Mouse (Mus musculus) yolk sac, embryonic 10.5 days (tissue): ENCODE measurements around the gene Jmjd1c.

Source experiments
- DNase-seq: peaks from one replicate; pipeline ENCODE4 v3.0.0-alpha.2; 2017; ENCODE audit warnings: low spot score

Gene Jmjd1c

DNA sequence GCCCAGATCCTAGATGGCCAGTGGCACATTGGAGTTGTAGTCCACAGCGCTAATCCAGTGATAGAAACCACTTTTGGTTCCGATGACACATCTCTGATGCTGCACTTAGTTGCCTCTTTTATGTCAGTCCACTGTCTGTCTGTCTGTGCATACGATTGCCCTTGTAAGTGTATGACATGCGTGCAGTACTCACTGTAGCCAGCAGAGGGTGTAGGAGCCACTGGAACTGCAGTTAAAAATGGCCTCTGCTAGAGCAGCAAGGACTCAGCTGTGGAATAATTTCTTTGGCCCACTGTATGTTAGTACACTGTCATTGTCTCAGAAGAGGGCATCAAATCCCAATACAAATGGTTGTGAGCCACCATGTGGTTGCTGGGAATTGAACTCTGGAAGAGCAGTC, 151.2 kb downstream of the Jmjd1c start:
- DNase-seq: no peak

GRCm38 (mm10) chr10:67249486-67249885, 153.6 kb downstream of the Jmjd1c start:
- DNase-seq: no peak

GRCm38 (mm10) chr10:67250846-67251245, 154.9 kb downstream of the Jmjd1c start:
- no peak for DNase-seq

- DNase-seq: no peak
These were observed 156.4 kb downstream of the Jmjd1c start for GRCm38 (mm10) chr10:67252353-67252752.

DNA sequence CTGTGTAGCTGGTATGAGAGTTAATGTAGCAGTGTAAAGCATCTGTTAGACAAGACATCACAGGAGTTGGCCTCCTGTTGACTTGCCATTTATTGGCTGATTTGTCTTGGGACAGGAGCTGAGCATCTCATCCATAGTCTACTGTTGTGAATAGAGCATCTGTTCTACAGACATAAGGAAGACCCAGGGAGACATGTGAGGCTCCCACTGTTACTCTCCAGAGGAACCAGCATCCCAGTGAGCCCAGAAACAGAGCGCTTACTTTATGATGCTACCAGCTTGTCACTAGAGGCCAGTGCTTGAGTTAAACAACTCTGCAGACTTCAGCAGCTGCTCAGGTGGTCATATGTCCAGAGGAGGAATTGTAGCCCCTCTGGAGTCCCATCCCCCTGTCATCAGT, 157.2 kb downstream of the Jmjd1c start:
- no peak for DNase-seq

GRCm38 (mm10) chr10:67264852-67265251, 168.9 kb downstream of the Jmjd1c start:
- peak; percentile 17 for DNase-seq

- no peak for DNase-seq
These were observed 180.0 kb downstream of the Jmjd1c start for GRCm38 (mm10) chr10:67275916-67276315.

GRCm38 (mm10) chr10:67281852-67282251, 185.9 kb downstream of the Jmjd1c start:
- DNase-seq: no peak

DNA sequence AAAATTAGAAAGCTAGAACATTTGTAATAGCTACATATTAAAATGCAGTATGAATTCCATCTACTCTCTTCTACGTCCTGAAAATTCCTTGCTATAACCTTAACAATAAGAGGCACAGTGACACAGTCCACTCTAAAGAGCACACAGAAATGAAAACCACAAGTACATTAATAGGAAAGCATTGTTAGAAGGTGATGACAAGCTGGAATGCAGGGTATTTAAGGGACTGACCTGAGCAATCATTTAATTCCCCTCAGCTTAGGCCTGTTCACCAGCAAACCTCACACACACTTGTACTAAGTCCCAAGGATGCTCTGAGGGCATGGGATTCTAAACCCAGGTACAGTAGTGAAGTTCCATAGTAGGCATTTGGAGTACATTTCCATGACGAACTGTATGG, 186.6 kb downstream of the Jmjd1c start:
- no peak for DNase-seq

DNA sequence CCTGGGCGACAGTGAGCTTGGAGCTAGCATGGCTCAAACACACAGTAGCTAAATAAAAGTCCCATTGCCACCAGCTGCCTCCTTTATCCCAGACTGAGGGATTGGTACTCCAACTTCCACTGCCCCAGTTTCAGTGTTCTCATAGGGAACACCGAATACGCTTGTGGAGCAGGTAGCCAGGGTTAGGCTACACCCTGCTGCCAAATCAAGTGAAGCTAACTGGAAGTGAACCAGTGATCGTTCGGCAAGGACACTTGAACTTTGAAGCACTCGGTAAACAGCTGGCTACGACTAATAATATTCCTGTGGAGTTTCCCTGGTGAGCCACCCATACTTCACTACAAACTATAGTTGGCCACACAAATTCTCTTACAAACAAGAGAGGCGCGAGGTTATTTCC, 187.6 kb downstream of the Jmjd1c start:
- DNase-seq: no peak

- no peak for DNase-seq
These were observed 188.4 kb downstream of the Jmjd1c start for GRCm38 (mm10) chr10:67284311-67284710.

- DNase-seq: peak; percentile 21
These were observed 188.8 kb downstream of the Jmjd1c start for GRCm38 (mm10) chr10:67284761-67285175.

DNA sequence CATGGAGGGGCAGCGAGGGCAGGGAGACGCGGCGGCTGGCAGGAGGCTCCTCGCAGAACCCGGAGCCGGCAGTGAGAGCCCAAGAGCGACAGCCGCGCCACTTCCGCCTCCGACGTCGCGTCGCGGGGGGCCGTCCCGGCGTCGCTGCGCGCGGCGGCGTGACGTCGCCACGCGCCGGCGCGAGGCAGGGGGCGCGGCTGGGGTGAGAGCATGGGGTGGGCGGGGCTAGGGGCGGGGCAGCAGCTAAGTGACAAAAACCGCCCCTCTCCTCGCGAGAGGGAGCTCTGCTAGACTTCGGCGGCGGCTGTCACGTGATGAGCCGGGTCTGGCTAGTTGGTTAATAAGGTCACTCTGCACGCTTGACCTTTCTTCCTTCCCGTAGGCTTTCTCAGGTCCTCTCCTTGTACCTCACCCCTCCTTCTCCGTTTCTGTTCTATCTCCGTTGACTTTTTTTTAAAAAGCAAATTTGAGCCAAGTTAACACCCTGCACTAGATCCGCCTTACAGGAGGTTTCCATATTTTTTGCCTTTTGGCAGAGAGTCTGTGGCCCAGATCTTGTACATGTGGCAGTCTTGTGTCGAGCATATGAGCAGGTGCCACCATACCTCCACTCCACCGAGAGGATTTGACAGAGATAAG, 189.4 kb downstream of the Jmjd1c start, which contains the start of gene Nrbf2:
TSS of gene Nrbf2 (minus strand) at position 130 of the 639 bp plus-strand sequence.
- peak; percentile 94 for DNase-seq

DNA sequence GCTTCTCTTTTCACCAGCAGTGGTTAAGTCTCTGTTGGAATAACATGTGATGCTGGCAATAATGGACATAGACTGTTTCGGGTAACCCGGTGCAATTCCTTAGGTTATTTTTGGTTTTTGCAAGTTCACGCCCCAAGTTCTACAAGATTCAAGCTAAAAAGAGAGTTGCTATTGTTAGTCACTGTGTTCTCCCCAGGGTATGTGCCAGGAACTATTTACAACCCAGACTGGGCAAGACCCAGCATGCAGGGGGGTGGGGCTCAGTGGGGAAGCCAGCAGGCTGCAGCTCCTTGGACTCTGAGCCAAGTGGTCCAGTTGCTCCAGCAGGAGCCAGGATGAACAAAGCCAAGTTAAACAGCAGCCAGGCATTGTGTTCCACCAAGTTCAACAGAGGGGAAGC, 192.0 kb downstream of the Jmjd1c start:
- DNase-seq: peak; percentile 9

DNA sequence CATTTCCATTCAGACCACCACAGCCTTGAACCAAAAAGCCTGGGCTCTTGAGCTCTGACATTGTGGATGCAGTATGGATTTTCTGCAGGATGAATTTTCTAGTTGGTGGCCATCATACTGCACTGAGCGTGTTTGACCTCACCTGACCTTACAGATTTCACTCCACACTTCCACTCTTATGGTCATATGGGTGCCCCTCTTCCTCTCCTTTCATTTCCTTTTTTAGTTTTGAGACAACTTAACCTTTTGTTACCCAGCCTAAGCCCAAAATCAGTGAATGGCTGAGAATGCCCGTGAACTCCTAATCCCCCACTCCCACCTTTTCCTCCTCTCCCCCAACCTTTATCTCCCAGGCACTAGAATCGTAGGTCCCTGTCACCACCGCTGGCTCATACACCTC, 194.7 kb downstream of the Jmjd1c start:
- no peak for DNase-seq

- DNase-seq: no peak
These were observed 195.2 kb downstream of the Jmjd1c start for GRCm38 (mm10) chr10:67291087-67291486.

GRCm38 (mm10) chr10:67295331-67295730, 199.4 kb downstream of the Jmjd1c start:
- no peak for DNase-seq

GRCm38 (mm10) chr10:67295938-67296466, 200.1 kb downstream of the Jmjd1c start:
- DNase-seq: no peak

DNA sequence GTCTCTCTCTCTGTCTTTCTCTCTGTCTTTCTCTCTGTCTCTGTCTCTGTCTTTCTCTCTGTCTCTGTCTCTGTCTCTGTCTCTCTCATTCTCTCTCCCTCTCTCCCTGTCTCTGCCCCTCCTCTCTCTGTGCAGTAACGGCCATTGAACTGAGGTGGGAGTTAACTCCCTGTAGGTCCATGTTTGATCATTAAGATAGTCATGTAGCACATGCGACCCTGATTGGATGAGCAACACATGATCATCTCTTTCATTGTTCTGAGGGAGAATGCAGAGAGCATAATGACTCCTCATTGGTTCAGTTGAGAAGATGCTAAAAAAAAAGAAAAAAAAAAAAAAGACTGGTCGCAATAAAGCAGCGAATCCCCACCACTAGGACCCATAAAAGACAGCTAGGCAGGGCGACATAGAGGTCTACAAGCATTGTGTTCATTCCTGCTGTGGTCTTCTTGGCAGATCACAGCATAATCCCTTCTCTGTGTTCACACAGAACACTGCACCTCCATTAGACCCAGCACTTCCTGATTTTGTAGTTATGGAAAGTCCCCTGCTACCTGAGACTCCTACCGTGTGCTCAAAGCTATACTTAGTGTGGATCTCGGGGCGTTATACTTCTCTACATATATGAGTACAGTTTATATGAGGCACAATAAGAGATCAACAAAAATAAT, 200.7 kb downstream of the Jmjd1c start:
- no peak for DNase-seq

DNA sequence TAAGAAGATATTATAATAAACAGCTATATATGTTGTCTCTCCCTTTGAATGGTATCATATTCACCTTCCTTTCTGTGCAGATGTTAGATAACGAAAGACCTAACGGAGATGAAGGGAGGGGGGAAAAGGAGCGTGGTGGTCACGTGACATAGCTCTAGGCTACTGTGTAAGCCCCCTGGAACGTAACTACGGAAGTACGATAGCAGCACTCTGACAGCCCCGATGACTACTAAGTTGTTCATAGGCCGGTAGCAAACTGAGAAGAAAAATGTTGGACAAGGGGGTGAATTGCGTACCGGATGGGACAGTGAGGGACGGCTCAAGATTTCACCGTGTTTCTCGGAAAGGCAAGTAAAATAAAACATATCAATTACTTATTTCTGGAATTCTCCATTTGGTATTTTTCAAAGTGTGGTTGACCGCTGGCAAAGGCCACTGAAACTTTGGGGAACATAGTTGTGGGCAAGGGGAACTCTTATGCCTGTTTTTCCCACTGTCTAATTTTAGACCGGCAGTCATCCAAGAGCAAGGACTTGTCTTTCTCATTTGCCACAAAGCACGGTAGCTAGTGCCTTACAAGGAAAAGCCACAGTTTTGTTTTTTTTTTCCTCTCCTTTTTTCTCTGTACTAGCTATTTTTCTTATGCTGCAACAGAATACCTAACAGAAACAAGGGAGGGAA, 201.4 kb downstream of the Jmjd1c start:
- no peak for DNase-seq

GRCm38 (mm10) chr10:67298856-67299255, 202.9 kb downstream of the Jmjd1c start:
- DNase-seq: no peak

DNA sequence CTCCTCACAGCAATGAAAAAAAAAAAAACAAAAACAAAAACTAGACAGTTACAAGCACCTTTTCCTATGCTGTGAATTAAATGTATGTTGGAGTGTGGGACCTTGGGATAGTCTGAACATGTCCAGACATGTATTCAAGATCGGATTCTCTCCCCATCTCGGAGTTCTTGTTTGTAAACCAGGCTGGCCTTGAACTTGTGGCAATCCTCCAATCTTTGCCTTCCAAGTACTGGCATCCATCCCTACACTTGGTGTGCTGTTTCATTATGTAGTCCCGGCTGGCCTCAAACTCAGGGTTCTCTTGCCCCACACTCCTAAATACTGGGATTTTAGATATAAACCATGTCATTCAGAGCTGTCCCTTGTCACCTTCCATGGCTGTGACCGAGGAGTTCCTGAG, 203.4 kb downstream of the Jmjd1c start:
- DNase-seq: no peak

DNA sequence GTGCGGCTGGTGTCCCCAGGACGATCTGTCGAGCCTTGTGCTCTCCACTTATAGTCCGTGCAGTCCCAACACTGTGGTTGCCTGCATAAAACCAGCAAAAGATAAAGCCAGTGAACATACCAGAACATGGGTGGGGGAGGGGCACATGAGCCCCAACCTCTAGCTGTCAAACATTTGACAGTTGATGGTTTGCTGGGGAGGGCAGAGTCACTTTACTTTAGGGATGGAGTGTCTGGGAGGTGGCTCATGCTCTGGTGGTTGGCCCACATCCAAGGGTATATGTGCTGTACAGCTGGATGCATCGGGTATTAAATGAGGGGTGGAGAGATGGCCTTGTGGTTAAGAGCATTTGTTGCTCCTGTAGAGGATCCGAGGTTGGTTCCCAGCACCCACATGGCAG, 205.1 kb downstream of the Jmjd1c start:
- DNase-seq: no peak
